Mouse (Mus musculus): ENCODE data around the gene Rnf141.

- TF ChIP-seq CTCF (conservative IDR thresholded peaks at IDR 0.05; ENCODE audit: low read length) (no peak), NANOG (IDR thresholded peaks at IDR 0.05; ENCODE audit: borderline replicate concordance, low read length) (no peak)
Observed at GRCm38 (mm10) chr7:110821068-110821467, 23.2 kb downstream of the Rnf141 start.
